Mouse (Mus musculus): ENCODE data around the gene Mansc4. TPM values are rescaled to one million over a fixed set of nuclear protein-coding genes. Genes with fewer than 3 reads are reported as not detected.

Mansc4 gene
- polyA plus RNA-seq (2015; fragmentation: Nextera tagmentation; extraction: Ambion mirVana) = 0.89 and 1.0 TPM in 2 replicates

DNA sequence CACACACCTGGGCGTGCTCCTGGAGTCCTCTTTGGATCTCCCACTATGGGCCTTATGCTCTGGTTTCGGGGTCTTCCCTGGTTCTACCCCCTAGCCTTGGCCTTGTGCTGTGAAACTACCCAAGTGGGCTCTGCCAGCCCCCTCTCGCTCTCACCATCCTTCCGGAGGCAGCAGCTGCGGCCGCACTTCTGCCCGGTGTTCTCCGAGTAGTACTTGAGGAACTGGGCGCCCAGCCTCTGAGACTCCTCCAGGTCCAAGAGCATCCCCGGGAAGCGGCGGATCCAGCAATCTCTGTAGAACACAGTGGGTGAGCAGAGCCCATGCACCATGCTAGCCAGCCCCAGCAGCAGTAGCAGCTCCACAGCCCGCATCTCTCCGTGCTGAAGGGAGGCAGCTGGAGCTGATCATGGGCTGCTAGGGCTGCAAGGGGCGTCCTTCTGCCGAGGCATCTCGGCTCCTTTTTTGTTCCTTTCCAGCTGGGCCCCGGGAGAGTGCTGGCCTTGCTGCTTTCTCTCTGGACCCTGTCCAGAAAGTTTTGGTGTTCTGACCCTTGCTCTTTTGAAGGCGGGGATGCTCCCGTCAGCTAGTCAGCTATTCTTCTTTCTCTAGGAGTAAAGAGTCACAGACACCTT lies at the start of gene Mansc4:
Gene Mansc4, minus strand, starts transcription at position 439 of the 632 bp plus-strand sequence.
- WGBS = 4% methylated on average over 19 of the region's 20 CpGs
- H3K4me1 ChIP-seq = peaks cover 13% of the 10 kb centered on the region
- no peaks in the 10 kb centered on the region for H3K27me3 ChIP-seq (replicated peaks)
- no peak within 1 kb of the TSS for H3K9ac ChIP-seq
- H3K4me3 ChIP-seq = peak within 1 kb of the TSS; percentile 23
- H3K4me2 ChIP-seq = peak within 1 kb of the TSS; percentile 54
- no peaks in the 10 kb centered on the region for H3K36me3 ChIP-seq (replicated peaks)
- no peak; the same call in 1 of the 2 replicates for ATAC-seq (replicated peaks)
- H3K27ac ChIP-seq = no peak within 1 kb of the TSS
- H3K9me3 ChIP-seq = no peaks in the 10 kb centered on the region

GRCm38 (mm10) chr6:147127239-147127638 lies 40.4 kb upstream of the Mansc4 start:
- Histone ChIP-seq H3K4me2 (no peak overlapping the region), H3K27me3 (replicated peaks) (no peaks in the 10 kb centered on the region), H3K9ac (no peak overlapping the region), H3K9me3 (0 out of 2 replicates have a peak, but pooled peaks cover 3% of the 10 kb centered on the region), H3K4me3 (no peak overlapping the region), H3K4me1 (no peaks in the 10 kb centered on the region), H3K27ac (no peak overlapping the region), H3K36me3 (replicated peaks) (no peaks in the 10 kb centered on the region)
- 88% methylated on average over 10 of the region's 10 CpGs for WGBS
- ATAC-seq (replicated peaks) = no peak

- no peak overlapping the region for H3K4me2 ChIP-seq
- H3K36me3 ChIP-seq (replicated peaks) = no peaks in the 10 kb centered on the region
- WGBS = 57% methylated on average over 6 of the region's 6 CpGs
- no peak for ATAC-seq (replicated peaks)
- no peak overlapping the region for H3K27ac ChIP-seq
- H3K4me1 ChIP-seq = no peaks in the 10 kb centered on the region
- H3K9me3 ChIP-seq = no peaks in the 10 kb centered on the region
- no peaks in the 10 kb centered on the region for H3K27me3 ChIP-seq (replicated peaks)
- H3K9ac ChIP-seq = no peak overlapping the region
- no peak overlapping the region for H3K4me3 ChIP-seq
These were observed 34.5 kb upstream of the Mansc4 start for GRCm38 (mm10) chr6:147121320-147121719.

GRCm38 (mm10) chr6:147118190-147118589 lies 31.4 kb upstream of the Mansc4 start:
- Histone ChIP-seq H3K27me3 (replicated peaks) (no peaks in the 10 kb centered on the region), H3K4me3 (no peak overlapping the region), H3K9ac (no peak overlapping the region), H3K9me3 (no peaks in the 10 kb centered on the region), H3K27ac (no peak overlapping the region), H3K36me3 (replicated peaks) (no peaks in the 10 kb centered on the region), H3K4me2 (no peak overlapping the region), H3K4me1 (no peaks in the 10 kb centered on the region)
- 88% methylated on average over 3 of the region's 3 CpGs for WGBS
- no peak for ATAC-seq (replicated peaks)

DNA sequence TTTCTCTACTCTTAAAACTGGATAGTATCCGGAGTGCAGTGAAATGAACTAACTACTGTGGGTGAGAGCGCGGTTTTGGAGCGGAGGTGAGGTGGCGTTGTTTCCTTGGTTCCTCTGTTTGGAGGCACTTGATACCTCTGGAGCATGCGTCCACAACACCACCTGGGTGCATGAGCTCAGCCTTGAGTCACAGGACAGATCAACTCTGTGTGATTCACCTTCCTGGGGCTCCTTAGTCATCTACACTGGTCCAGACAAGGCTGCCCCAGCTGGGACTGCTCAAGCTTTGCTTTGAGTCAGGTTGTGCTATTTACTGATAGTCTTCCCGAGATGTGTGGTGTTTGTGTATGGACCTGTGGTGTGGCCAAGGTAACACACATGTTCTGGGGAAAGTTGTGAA lies 30.9 kb upstream of the Mansc4 start:
- WGBS = 96% methylated on average over 7 of the region's 7 CpGs
- Histone ChIP-seq H3K4me1 (no peaks in the 10 kb centered on the region), H3K9ac (no peak overlapping the region), H3K4me3 (no peak overlapping the region), H3K36me3 (replicated peaks) (no peaks in the 10 kb centered on the region), H3K4me2 (no peak overlapping the region), H3K9me3 (no peaks in the 10 kb centered on the region), H3K27me3 (replicated peaks) (no peaks in the 10 kb centered on the region), H3K27ac (no peak overlapping the region)
- no peak for ATAC-seq (replicated peaks)

- H3K27me3 ChIP-seq (replicated peaks) = no peaks in the 10 kb centered on the region
- no peaks in the 10 kb centered on the region for H3K4me1 ChIP-seq
- no peak overlapping the region for H3K9ac ChIP-seq
- WGBS = 10% methylated on average over 10 of the region's 10 CpGs
- ATAC-seq (replicated peaks) = peak; percentile 69
- H3K4me2 ChIP-seq = no peak overlapping the region
- H3K27ac ChIP-seq = no peak overlapping the region
- no peak overlapping the region for H3K4me3 ChIP-seq
- H3K36me3 ChIP-seq (replicated peaks) = no peaks in the 10 kb centered on the region
- H3K9me3 ChIP-seq = no peaks in the 10 kb centered on the region
These were observed 29.7 kb upstream of the Mansc4 start for GRCm38 (mm10) chr6:147116579-147116978.

DNA sequence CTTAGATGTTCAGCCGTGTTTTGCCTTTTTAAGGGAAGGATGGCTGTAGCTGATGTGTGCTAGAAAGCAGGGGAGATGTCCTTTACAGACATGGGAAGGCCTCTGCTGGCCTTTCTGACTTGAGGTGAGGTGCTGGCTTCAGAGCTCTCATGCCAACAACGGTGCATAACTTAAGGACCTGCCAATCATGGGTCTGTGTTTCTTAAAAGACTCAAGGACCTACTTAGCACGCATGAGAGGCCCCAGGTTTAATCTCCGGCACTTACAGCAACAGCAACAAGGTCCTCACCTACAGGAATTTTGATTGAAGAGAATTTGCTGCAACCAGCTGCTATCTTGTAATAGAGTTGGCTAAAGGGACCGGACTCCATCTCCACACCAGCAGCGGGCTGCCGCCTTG lies 22.5 kb upstream of the Mansc4 start:
- no peaks in the 10 kb centered on the region for H3K9me3 ChIP-seq
- ATAC-seq (replicated peaks) = no peak
- no peak overlapping the region for H3K9ac ChIP-seq
- 84% methylated on average over 7 of the region's 7 CpGs for WGBS
- no peaks in the 10 kb centered on the region for H3K4me1 ChIP-seq
- H3K36me3 ChIP-seq (replicated peaks) = peaks cover 19% of the 10 kb centered on the region; the same call in 1 of the 2 replicates
- H3K4me2 ChIP-seq = no peak overlapping the region
- H3K4me3 ChIP-seq = no peak overlapping the region
- no peak overlapping the region for H3K27ac ChIP-seq
- no peaks in the 10 kb centered on the region for H3K27me3 ChIP-seq (replicated peaks)

DNA sequence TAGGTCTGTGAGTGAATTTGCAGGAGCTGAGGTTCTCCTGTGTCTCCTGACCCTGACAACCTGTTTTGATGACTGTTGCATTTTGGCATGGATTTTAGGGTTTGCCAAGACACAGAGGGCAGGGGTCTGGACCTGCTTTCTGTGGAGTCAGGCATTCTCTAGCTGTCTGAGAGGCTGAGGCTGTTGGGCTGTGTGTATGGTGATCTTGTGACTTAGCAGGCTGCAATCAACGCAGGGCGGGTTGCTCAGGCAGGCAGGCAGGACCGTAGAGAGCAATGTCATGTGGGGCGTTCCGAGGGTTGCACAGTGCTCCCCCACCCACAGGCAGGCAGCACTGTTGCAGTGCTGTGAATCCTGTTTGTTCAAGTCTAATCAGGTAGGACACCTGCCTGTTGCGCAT lies 19.9 kb upstream of the Mansc4 start:
- no peaks in the 10 kb centered on the region for H3K4me1 ChIP-seq
- no peak overlapping the region for H3K4me3 ChIP-seq
- H3K9ac ChIP-seq = no peak overlapping the region
- no peaks in the 10 kb centered on the region for H3K27me3 ChIP-seq (replicated peaks)
- WGBS = 92% methylated on average over 6 of the region's 6 CpGs
- no peak overlapping the region for H3K4me2 ChIP-seq
- no peak overlapping the region for H3K27ac ChIP-seq
- no peaks in the 10 kb centered on the region for H3K9me3 ChIP-seq
- H3K36me3 ChIP-seq (replicated peaks) = peaks cover 19% of the 10 kb centered on the region; the same call in 1 of the 2 replicates
- ATAC-seq (replicated peaks) = no peak; the same call in 1 of the 2 replicates

DNA sequence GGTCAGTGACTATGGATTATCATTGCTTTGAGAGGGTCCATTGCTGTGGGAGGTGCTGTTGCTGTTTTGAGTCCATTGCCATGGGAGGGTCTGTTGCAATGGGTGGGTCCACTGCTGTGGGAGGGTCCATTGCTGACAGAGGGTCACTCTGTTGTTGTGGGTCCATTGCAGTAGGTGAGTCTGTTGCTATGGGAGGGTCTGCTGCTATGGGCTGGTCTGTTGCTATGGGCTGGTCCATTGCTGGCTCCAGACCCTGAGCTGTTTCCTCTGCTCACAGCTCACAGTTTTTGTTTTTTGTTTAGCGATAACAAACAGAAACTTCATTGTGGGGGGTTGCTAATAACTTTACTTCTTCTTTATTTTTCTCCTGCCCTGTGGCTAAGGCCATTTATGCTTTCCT lies 18.7 kb upstream of the Mansc4 start:
- Histone ChIP-seq H3K9ac (no peak overlapping the region), H3K9me3 (no peaks in the 10 kb centered on the region), H3K27ac (no peak overlapping the region), H3K4me2 (no peak overlapping the region), H3K4me3 (no peak overlapping the region), H3K4me1 (no peaks in the 10 kb centered on the region), H3K36me3 (replicated peaks) (peaks cover 19% of the 10 kb centered on the region; the same call in 1 of the 2 replicates), H3K27me3 (replicated peaks) (no peaks in the 10 kb centered on the region)
- 98% methylated on average over 1 of the region's 1 CpGs for WGBS
- 0 out of 2 replicates have a peak, but pooled peaks have one; percentile 35 for ATAC-seq (replicated peaks)

DNA sequence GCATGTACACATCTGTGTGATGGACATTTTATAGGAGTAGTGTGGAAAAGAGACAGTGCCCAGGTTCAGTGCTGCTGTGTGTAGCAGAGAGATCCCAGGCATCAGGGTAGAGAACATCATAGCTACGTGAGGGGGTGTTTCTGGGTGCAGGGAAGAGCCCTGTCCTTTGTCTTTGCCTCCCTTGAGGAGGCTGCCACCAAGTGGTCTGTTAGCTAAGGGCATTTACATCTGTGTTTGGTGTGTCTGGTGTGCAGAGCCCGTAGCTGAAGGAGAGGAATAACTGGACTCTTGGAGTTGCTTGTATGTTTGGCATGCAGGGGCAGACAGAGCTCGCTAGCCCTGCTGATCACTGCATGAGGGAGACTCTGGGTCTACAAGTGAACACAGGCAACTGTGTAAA lies 15.5 kb upstream of the Mansc4 start:
- Histone ChIP-seq H3K4me1 (no peaks in the 10 kb centered on the region), H3K9ac (no peak overlapping the region), H3K27ac (no peak overlapping the region), H3K4me2 (no peak overlapping the region), H3K27me3 (replicated peaks) (no peaks in the 10 kb centered on the region), H3K4me3 (no peak overlapping the region), H3K36me3 (replicated peaks) (0 out of 2 replicates have a peak, but pooled peaks cover 2% of the 10 kb centered on the region), H3K9me3 (no peaks in the 10 kb centered on the region)
- ATAC-seq (replicated peaks) = no peak
- 90% methylated on average over 3 of the region's 3 CpGs for WGBS

GRCm38 (mm10) chr6:147099458-147100277 lies 12.8 kb upstream of the Mansc4 start:
- WGBS = 84% methylated on average over 19 of the region's 19 CpGs
- H3K9ac ChIP-seq = no peak overlapping the region
- no peak for ATAC-seq (replicated peaks)
- H3K27me3 ChIP-seq (replicated peaks) = no peaks in the 10 kb centered on the region
- no peak overlapping the region for H3K27ac ChIP-seq
- no peak overlapping the region for H3K4me2 ChIP-seq
- H3K36me3 ChIP-seq (replicated peaks) = 0 out of 2 replicates have a peak, but pooled peaks cover 2% of the 10 kb centered on the region
- peaks cover 6% of the 10 kb centered on the region for H3K4me1 ChIP-seq
- H3K9me3 ChIP-seq = no peaks in the 10 kb centered on the region
- no peak overlapping the region for H3K4me3 ChIP-seq

DNA sequence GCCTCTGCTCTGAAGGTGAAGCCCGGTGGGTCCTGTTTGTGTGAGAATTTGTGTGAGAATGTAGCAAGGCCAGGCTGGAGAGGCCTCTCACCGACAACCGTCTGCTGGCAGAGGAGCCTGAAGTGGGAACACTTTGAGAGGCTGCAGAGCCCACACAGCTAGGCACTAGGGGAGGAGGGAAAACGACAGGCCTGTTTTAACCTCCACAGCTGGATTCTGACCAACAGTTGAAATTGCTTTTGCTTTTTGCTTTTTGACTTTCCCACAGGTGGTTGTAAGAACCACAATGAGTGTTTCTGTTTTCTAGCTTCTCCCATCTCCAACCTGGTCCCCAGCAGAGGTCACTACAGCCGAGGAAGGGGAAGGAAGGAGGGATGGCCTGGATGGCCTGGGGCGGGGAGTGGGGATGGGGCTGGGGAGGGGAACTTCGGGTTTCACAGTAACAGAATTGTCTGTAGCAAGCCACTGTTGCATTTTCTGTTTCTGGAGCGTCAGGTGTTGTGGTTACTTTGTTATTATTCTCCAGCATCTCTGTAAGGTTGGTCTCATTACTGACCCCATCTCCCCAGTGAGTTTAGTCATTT lies 10.6 kb upstream of the Mansc4 start:
- no peaks in the 10 kb centered on the region for H3K27me3 ChIP-seq (replicated peaks)
- no peak for ATAC-seq (replicated peaks)
- 61% methylated on average over 8 of the region's 8 CpGs for WGBS
- H3K4me1 ChIP-seq = peaks cover 24% of the 10 kb centered on the region
- no peak overlapping the region for H3K9ac ChIP-seq
- no peaks in the 10 kb centered on the region for H3K9me3 ChIP-seq
- no peak overlapping the region for H3K4me2 ChIP-seq
- H3K36me3 ChIP-seq (replicated peaks) = no peaks in the 10 kb centered on the region
- H3K4me3 ChIP-seq = no peak overlapping the region
- no peak overlapping the region for H3K27ac ChIP-seq

All from midbrain, embryonic 15.5 days (tissue).